Mouse (Mus musculus) gastrocnemius, postnatal 4 days (tissue): ENCODE measurements at regions not wholly inside any gene's neighbourhood (a gene's known extent, or its start where the extent isn't known, plus 50 kb on each side); places are given as distances from the start of the nearest gene placed in this dataset.
A peak's percentile ranks its signal among the peaks of the same experiment; 100 is the strongest.

Source experiments
- DNase-seq, 2 experiments: peaks; one replicate each; pipeline ENCODE4 v3.0.0; 2021 to 2022; ENCODE audit warnings: low spot score in 2 of 2, mixed read lengths in 2 of 2

GRCm38 (mm10) chr9:23024061-23024460, 198.8 kb upstream of the Bmper start:
- DNase-seq, result no peak

GRCm38 (mm10) chr9:23025247-23025646, 197.6 kb upstream of the Bmper start:
- no peak for DNase-seq

- DNase-seq, result peak in 1 of 2 experiments; percentile 44
These were observed 195.2 kb upstream of the Bmper start for GRCm38 (mm10) chr9:23027377-23028313.

- no peak for DNase-seq
These were observed 193.5 kb upstream of the Bmper start for GRCm38 (mm10) chr9:23029421-23029820.

DNA sequence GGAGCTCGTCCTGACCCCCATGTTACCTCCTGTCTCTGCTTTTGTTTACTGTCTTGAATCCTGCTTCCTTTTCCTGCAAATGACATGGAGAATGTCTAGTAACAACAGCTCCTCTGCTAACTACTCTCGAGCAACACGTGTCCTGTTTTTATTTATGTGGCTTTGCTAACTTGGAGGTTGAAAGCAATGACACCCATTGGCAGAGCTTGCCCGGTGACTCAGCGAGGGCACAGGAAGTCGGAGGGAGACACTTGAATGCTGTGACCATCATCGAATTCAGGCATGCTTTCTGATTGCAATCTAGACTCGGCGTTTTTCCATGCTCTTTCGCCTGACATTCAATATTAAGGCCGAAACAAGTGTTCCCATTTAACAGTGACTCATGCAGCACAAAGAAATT, 192.7 kb upstream of the Bmper start:
- no peak for DNase-seq

DNA sequence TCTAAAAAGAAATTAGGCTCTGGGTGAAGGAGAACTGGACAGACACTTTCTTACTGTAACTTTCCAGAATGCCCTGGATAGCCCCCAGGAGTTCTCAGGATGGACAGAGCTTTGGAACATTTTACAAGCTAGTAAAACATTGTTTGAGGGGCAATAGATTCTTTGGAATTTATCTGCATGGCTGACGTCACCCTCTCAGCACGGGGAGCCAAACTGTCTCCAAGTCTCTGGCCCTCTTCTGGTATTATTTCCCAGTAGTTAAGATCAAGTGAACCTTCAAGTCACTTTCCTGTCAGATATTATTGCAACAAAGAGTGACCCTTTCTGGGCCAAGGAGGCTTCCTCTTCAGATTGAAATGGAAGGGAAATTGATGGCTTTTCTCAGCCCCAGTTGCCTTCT, 192.3 kb upstream of the Bmper start:
- DNase-seq, result no peak

- DNase-seq, result no peak
These were observed 191.0 kb upstream of the Bmper start for GRCm38 (mm10) chr9:23031916-23032315.

- DNase-seq, result no peak
These were observed 187.6 kb upstream of the Bmper start for GRCm38 (mm10) chr9:23035306-23035705.

DNA sequence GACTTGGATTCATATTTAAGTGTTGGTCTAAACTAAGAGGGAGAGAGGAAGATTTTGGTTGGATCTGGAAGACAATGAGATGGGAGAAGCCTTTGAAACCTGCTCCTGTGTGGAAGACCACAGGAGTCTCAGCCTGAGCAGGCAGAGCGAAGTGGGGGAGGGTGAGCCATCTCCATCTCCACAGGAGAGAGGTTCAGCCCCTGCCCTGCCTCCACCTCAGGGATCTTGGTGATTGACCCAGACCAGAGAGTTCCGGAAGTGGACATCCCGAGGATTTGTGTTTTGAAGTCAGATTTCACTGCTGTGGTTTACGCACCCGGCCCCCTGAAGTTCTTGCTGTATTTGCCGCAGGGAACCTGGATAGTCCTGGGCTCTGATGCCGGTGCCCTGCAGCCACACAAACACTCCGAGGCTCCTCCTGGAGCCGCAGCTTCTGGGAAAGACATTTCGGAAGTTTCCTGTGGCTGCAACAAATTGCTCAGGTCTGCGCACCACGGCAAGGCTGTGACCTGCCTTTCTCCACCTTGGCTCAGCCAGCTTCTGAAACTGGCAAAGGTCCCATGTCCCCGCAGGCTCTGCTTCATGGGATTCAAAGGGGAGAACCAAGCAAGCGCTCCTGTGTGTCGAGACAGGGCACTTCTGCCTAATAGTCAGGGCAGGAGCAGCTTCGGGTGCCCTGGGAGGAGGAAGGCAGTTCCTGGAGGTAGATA, 186.8 kb upstream of the Bmper start:
- DNase-seq, result no peak

- DNase-seq, result no peak
These were observed 185.4 kb upstream of the Bmper start for GRCm38 (mm10) chr9:23037513-23037914.

GRCm38 (mm10) chr9:23039588-23039987, 183.3 kb upstream of the Bmper start:
- DNase-seq, result no peak

- DNase-seq, result no peak
These were observed 181.9 kb upstream of the Bmper start for GRCm38 (mm10) chr9:23041025-23041424.

- DNase-seq, result no peak
These were observed 181.1 kb upstream of the Bmper start for GRCm38 (mm10) chr9:23041537-23042472.

DNA sequence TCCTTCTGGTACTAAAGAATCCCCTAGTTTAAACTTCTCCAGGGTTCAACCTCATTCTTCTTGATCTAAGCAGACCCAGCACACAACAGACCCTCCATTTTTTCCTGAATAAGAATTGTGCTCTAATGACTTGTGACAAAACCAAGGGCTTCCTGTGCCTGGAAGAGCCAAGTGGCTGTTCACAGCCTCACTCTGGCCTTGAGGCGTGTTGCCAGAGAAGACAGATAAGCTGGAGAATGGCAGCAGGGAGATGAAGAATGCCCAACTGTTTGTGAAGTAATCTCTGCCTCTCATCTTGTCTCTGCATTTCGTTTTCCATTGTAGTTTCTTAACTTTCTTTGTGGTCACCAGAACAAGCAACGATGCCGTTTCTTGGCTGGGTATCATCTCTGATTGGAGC, 179.9 kb upstream of the Bmper start:
- DNase-seq, result no peak

- DNase-seq, result no peak
These were observed 177.4 kb upstream of the Bmper start for GRCm38 (mm10) chr9:23045486-23045885.

- DNase-seq, result no peak
These were observed 172.1 kb upstream of the Bmper start for GRCm38 (mm10) chr9:23050751-23051150.

GRCm38 (mm10) chr9:23059526-23059925, 163.3 kb upstream of the Bmper start:
- DNase-seq, result no peak

- no peak for DNase-seq
These were observed 162.3 kb upstream of the Bmper start for GRCm38 (mm10) chr9:23060526-23060925.

- no peak for DNase-seq
These were observed 161.5 kb upstream of the Bmper start for GRCm38 (mm10) chr9:23061179-23061929.

DNA sequence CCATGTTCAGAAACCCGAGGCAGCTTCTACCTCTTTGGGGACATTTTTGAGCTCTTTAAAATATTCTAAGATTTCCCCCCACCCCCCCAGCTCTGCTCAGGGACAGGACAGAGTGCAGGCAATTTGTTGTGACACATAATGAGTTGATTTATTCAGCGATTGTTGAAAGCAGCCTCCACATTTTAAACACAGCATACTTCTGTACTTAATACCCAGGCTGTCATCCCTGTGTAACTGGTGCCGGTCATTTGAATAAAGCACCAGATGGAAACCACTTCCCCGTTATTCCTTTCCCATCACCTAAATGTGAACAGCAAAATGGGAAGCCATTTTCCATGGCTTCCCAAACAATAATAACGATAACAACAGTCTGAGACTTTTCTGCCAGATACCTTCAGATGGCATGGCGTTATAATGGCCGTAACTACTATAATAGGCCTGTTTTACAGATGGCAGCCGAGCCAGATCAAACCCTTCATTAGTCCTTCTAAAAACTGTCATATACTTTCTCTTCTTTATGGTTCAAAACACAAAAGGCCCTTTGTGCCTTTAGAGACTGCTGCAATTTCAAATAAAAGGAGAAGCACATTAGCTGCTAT, 160.7 kb upstream of the Bmper start:
- no peak for DNase-seq
